Mouse (Mus musculus): ENCODE measurements at regions not wholly inside any gene's neighbourhood (a gene's known extent, or its start where the extent isn't known, plus 50 kb on each side); places are given as distances from the start of the nearest gene placed in this dataset.

DNA sequence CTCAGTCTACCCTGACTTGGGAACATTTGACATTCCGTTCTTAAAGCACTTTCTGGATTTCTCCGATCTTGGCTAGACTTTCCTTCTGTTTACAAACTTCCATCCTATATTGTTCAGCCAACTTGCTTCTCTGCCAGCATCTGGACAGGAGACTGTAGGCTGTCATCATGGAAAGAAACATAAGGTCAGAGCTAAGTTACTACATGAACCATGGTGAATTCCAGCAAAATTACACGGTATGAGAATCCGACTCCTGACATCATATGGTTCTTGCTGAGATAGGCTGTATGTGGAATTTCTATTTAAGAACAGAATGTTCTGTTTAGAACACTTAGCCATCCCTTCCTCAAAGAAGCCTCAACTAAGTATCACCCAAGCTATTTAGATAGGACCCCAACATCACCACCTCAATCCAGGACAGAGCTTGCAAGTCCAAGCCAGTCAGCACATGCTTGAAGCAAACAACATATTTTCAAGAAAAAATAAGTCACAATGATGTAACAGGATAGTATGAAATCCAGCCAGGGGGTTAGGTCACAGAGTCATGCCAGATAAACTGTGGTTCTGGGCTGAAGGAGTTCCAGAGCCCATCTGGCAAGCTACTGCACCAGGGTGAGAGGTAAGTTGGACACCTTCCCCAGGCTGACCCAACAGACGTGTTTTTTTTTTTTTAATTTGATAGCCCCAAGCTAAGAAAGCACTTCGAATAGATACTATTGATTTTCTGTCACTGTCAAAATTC, 52.9 kb upstream of the Thbs1 start:
- Histone ChIP-seq H3K4me2 (ENCODE audit: low read length) (no peak overlapping the region), H3K9me3 (replicated peaks; ENCODE audit: low read length) (no peaks in the 10 kb centered on the region), H3K27me3 (ENCODE audit: insufficient read depth, low read length) (no peaks in the 10 kb centered on the region), H3K36me3 (ENCODE audit: insufficient read depth, low read length) (no peaks in the 10 kb centered on the region), H3K9ac (ENCODE audit: low read depth, low read length) (no peak overlapping the region), H3K27ac (no peak overlapping the region), H3K4me3 (replicated peaks; ENCODE audit: low read depth, low read length) (no peak overlapping the region), H3K4me1 (replicated peaks; ENCODE audit: insufficient read depth, low read length) (no peaks in the 10 kb centered on the region)
- no peak for ATAC-seq (replicated peaks; ENCODE audit: low FRiP score, low read depth)
- no peak for TF ChIP-seq CTCF (IDR thresholded peaks at IDR 0.05; ENCODE audit: low read depth)
- peak; percentile 32 for DNase-seq (ENCODE audit: low spot score)
- 80% methylated on average over 6 of the region's 6 CpGs for WGBS

DNA sequence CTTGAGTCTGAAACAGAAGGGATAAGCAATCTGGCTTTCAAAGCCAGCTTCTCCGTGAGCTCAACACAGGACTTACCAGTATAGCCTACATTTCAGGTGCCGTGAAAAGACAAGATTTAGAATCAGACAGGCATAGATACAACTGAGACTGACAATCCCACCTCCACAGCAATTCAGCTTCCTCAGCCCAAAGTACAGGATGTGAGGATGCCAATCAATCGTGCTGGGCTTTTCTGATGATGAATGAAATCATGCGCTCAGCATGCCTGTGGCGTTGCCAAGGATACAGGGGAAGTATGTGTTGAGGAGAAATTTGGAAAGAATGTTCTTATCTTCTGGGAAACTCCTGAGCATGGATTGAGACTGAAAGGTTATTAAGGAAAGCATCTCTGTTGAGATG, 50.4 kb upstream of the Thbs1 start:
- TF ChIP-seq CTCF (IDR thresholded peaks at IDR 0.05; ENCODE audit: low read depth) = no peak
- H3K4me3 ChIP-seq (replicated peaks; ENCODE audit: low read depth, low read length) = no peak overlapping the region
- no peak overlapping the region for H3K9ac ChIP-seq (ENCODE audit: low read depth, low read length)
- ATAC-seq (replicated peaks; ENCODE audit: low FRiP score, low read depth) (no peak), DNase-seq (ENCODE audit: low spot score) (no peak)
- no peaks in the 10 kb centered on the region for H3K27me3 ChIP-seq (ENCODE audit: insufficient read depth, low read length)
- H3K4me1 ChIP-seq (replicated peaks; ENCODE audit: insufficient read depth, low read length) = no peaks in the 10 kb centered on the region
- H3K36me3 ChIP-seq (ENCODE audit: insufficient read depth, low read length) = no peaks in the 10 kb centered on the region
- H3K4me2 ChIP-seq (ENCODE audit: low read length) = no peak overlapping the region
- 81% methylated on average over 5 of the region's 5 CpGs for WGBS
- H3K27ac ChIP-seq = no peak overlapping the region
- H3K9me3 ChIP-seq (replicated peaks; ENCODE audit: low read length) = no peaks in the 10 kb centered on the region

Measured in kidney, postnatal 0 days (tissue).